Mouse (Mus musculus): ENCODE measurements around the gene Hist1h2ab. TPM values are rescaled to one million over a fixed set of nuclear protein-coding genes. Genes with fewer than 3 reads are reported as not detected.
"Not testable (repeated sequence)": the region's sequence is repeated elsewhere in the genome, so short reads cannot be mapped to it uniquely, and the experiment has no call there.

The Hist1h2ab gene
- polyA plus RNA-seq, 1 experiment from 2014 or later = 7.4 TPM

DNA sequence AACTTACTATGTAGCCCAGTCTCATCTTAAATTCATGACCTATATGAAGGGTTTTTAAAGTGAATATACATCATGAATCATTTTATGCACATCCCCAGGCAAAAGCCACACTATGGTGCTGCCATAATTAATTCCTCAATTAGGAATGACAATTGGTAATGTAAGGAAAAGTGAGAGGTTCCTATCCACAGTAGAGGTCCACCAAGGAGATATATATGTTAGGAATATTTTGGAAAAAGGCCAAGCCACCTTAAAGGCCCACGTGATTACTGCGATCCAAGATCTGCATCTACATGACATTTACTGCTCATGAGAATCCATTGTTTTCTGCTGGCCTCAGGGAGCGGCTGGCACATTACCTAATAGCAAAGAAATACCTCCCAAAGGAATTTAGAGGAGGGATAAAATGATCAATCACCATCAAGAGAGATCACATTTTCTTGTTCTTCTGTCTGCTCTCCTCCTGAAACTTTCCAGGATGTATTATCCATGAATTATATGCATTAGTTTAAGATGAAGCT, 8.4 kb downstream of the Hist1h2ab start:
- no peaks in the 10 kb centered on the region for H3K36me3 ChIP-seq
- H3K4me2 ChIP-seq = no peak overlapping the region; the same call in 1 of the 2 replicates
- peaks cover 32% of the 10 kb centered on the region for H3K4me1 ChIP-seq (replicated peaks)
- no peaks in the 10 kb centered on the region for H3K27me3 ChIP-seq
- no peaks in the 10 kb centered on the region for H3K9me3 ChIP-seq
- no peak overlapping the region for H3K4me3 ChIP-seq
- ATAC-seq (ENCODE audit: low FRiP score, low read depth) = no peak
- H3K27ac ChIP-seq (replicated peaks) = no peak overlapping the region
- no peak overlapping the region for H3K9ac ChIP-seq
- WGBS = 61% methylated on average over 3 of the region's 3 CpGs

DNA sequence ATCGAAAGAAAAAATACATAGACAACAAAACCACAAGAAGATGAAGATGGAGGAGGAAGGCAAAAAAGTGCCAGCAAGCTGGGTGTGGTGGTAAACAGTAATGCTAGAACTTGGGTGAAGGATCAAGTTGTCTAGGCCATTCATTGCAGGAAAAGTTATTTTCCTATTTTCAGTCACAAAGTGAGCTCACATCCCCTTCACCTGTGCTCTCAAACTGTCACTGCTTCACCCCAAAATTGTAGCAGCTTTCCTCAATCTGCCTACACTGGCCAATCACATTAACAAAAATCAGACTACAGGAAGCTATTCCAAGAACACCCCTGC, 9.0 kb downstream of the Hist1h2ab start:
- H3K4me3 ChIP-seq = peak overlapping the region; percentile 56
- no peak for ATAC-seq (ENCODE audit: low FRiP score, low read depth)
- H3K9me3 ChIP-seq = no peaks in the 10 kb centered on the region
- H3K27me3 ChIP-seq = no peaks in the 10 kb centered on the region
- H3K4me2 ChIP-seq = peak overlapping the region; percentile 87
- 71% methylated on average over 1 of the region's 1 CpGs for WGBS
- H3K36me3 ChIP-seq = no peaks in the 10 kb centered on the region
- H3K9ac ChIP-seq = peak overlapping the region; percentile 50; the same call in 1 of the 2 replicates
- peaks cover 37% of the 10 kb centered on the region for H3K4me1 ChIP-seq (replicated peaks)
- peak overlapping the region; percentile 87; the same call in 1 of the 2 replicates for H3K27ac ChIP-seq (replicated peaks)

DNA sequence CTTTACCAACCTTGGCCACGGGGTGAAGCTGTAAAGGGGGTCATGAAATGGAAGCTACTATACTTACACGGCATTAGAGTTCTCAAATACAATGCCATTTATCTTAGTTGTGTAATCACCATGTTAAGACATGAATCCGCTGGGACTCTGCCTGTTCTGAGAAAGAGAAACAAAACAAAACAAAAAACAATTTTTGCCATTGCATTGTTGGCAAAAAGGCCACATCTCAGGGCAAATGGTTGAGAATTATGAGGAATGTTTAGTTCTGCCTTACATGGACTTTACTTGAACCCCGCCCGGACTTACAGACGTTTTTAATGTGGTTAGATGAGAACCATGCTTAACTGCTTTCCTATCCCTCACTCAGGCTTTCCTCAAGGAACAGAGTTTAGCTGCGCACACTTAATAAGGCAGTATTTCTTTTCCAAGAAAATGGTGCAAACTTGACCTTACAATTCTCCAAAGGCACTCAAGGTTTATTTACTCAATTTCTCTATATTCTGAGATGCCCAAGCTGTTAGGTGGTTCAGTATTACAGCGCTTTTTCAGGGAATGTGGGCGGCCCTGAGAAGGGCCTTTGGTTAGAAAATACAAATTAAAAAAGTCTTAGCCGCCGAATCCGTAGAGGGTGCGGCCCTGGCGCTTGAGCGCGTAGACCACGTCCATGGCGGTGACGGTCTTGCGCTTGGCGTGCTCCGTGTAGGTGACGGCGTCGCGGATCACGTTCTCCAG, 9.5 kb downstream of the Hist1h2ab start:
- Histone ChIP-seq H3K9me3 (no peaks in the 10 kb centered on the region), H3K27me3 (no peaks in the 10 kb centered on the region), H3K4me3 (peak overlapping the region; percentile 56), H3K4me2 (peak overlapping the region; percentile 87), H3K36me3 (no peaks in the 10 kb centered on the region), H3K27ac (replicated peaks) (peak overlapping the region; percentile 87), H3K4me1 (replicated peaks) (peaks cover 37% of the 10 kb centered on the region), H3K9ac (peak overlapping the region; percentile 50)
- 2% methylated on average over 22 of the region's 27 CpGs for WGBS
- peak; percentile 21; the same call in 1 of the 2 replicates for ATAC-seq (ENCODE audit: low FRiP score, low read depth)

DNA sequence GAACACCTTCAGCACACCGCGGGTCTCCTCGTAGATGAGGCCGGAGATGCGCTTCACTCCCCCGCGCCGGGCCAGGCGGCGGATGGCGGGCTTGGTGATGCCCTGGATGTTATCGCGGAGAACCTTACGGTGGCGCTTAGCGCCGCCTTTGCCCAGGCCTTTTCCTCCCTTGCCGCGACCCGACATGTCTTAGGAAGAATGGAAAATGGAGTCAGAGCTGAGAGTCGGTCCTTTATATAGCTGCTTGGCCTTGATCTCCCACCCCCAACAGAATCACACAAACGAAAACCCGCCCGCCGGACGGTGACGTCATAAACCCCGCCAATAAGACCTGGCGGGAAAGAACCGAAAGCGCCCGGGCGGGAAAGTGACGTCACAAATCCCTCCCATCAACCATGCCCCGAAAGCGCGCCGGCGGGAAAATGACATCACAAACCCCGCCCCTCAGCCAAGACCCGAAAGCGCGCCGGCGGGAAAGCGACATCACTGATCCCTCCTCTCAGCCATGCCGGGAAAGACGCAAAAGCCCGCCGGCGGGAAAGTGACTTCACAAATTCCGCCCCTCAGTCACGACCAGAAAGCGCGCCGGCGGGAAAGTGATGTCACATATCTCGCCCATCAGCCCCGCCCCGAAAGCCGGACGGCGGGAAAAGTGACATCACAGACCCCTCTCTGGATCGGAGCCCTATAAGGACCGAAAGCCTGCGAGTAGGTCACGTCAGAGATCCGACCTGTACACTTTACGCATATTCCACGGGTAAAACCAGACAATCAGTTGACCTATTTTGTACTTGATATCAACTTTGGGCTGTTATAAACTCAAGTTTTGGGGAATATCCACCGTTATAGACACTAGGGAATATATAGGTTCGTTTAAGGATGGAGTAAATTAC, 10.3 kb downstream of the Hist1h2ab start, which contains the start of gene Hist1h4a:
Hist1h4a (minus strand) TSS at position 259 of the 893 bp plus-strand sequence.
- Histone ChIP-seq H3K9me3 (no peaks in the 10 kb centered on the region), H3K4me2 (peak within 1 kb of the TSS; percentile 87), H3K9ac (peak within 1 kb of the TSS; percentile 50), H3K4me3 (peak within 1 kb of the TSS; percentile 56), H3K27ac (replicated peaks) (peak within 1 kb of the TSS; percentile 87), H3K27me3 (no peaks in the 10 kb centered on the region), H3K36me3 (no peaks in the 10 kb centered on the region), H3K4me1 (replicated peaks) (peaks cover 37% of the 10 kb centered on the region)
- WGBS = under 1% methylated on average over 68 of the region's 72 CpGs
- ATAC-seq (ENCODE audit: low FRiP score, low read depth) = peak; percentile 84

DNA sequence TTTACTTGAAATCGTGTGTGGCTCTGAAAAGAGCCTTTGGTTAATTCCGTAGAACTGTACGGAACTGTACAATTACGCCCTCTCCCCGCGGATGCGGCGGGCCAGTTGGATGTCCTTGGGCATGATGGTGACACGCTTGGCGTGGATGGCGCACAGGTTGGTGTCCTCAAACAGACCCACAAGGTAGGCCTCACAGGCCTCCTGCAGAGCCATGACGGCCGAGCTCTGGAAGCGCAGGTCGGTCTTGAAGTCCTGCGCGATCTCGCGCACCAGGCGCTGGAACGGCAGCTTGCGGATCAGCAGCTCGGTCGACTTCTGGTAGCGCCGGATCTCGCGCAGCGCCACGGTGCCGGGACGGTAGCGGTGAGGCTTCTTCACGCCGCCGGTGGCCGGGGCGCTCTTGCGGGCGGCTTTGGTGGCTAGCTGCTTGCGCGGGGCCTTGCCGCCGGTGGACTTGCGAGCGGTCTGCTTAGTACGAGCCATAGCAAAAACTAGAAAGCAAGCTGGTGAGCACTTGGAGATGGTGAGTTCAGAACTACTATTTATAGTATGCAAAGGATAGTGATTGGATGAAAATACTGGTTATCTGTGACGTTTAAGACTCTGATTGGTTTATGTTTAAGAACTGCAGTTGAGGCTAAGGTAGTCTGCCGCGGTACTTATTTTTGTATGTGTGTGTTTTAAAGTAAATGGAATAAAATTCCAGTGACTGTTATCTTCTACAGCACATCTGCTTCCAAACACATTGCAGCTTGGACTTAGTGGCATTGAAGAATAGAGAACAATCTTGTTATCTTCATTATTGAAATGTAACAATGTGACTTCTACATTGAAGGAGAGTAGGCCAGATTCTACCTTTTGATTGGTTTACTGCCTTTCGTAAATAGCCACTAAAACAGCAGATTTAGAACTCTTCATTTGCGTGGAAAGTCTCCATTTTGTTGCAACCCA, 11.2 kb downstream of the Hist1h2ab start, which contains the start of gene Hist1h3a:
Hist1h3a (minus strand) TSS at position 516 of the 951 bp plus-strand sequence.
- peak; percentile 72 for ATAC-seq (ENCODE audit: low FRiP score, low read depth)
- H3K4me2 ChIP-seq = peak within 1 kb of the TSS; percentile 87
- WGBS = under 1% methylated on average over 36 of the region's 52 CpGs
- H3K27me3 ChIP-seq, H3K36me3 ChIP-seq, H3K9me3 ChIP-seq: not testable (repeated sequence)
- H3K27ac ChIP-seq (replicated peaks) = peak within 1 kb of the TSS; percentile 87
- H3K9ac ChIP-seq = peak within 1 kb of the TSS; percentile 35
- H3K4me1 ChIP-seq (replicated peaks) = peaks cover 36% of the 10 kb centered on the region
- H3K4me3 ChIP-seq = peak within 1 kb of the TSS; percentile 56

DNA sequence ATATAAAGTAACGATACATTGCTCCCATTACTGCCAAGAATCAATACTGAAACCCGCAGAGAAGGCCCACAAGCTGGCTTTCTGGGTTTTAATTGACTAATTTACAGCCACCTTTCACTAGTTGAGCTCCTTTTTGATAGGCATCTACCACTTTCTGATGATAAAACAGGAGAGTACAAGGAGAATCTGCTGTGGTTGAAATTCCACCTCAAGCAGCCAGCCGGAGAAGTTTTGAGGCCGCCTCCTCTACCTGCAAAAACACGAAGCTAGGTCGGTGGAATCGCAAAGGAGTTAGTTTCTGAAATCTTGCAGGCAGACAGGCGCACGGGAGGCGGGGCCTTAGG, 12.3 kb downstream of the Hist1h2ab start:
- no peaks in the 10 kb centered on the region for H3K36me3 ChIP-seq
- peak overlapping the region; percentile 87 for H3K27ac ChIP-seq (replicated peaks)
- H3K4me3 ChIP-seq = peak overlapping the region; percentile 56
- H3K9me3 ChIP-seq = no peaks in the 10 kb centered on the region
- peaks cover 31% of the 10 kb centered on the region for H3K4me1 ChIP-seq (replicated peaks)
- peak overlapping the region; percentile 87 for H3K4me2 ChIP-seq
- ATAC-seq (ENCODE audit: low FRiP score, low read depth) = no peak
- under 1% methylated on average over 10 of the region's 10 CpGs for WGBS
- H3K27me3 ChIP-seq = no peaks in the 10 kb centered on the region
- no peak overlapping the region for H3K9ac ChIP-seq

DNA sequence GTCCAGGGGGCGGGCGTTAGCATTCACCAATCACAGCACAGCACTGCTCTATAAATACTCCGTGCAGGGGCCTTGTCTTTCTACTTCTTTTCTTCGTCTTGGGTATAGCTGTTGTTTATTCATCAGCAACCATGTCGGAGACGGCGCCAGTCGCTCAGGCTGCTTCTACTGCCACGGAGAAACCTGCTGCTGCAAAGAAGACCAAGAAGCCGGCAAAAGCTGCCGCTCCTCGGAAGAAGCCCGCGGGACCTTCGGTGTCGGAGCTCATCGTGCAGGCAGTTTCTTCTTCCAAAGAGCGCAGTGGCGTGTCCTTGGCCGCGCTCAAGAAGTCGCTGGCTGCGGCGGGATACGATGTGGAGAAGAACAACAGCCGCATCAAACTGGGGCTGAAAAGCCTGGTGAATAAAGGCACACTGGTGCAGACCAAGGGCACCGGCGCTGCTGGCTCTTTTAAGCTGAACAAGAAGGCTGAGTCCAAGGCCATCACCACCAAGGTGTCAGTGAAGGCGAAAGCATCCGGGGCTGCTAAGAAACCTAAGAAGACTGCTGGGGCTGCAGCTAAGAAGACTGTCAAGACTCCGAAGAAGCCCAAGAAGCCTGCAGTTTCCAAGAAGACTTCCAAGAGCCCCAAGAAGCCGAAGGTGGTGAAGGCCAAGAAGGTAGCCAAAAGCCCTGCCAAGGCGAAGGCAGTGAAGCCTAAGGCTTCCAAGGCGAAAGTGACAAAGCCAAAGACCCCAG, 12.8 kb downstream of the Hist1h2ab start, which contains the start of gene Hist1h1a:
Hist1h1a (plus strand) TSS at position 81 of the 738 bp plus-strand sequence.
- Histone ChIP-seq H3K36me3 (no peaks in the 10 kb centered on the region), H3K4me2 (peak within 1 kb of the TSS; percentile 87), H3K27me3 (no peaks in the 10 kb centered on the region), H3K27ac (replicated peaks) (peak within 1 kb of the TSS; percentile 87), H3K9ac (peak within 1 kb of the TSS; percentile 61), H3K4me3 (peak within 1 kb of the TSS; percentile 56), H3K9me3 (no peaks in the 10 kb centered on the region), H3K4me1 (replicated peaks) (peaks cover 31% of the 10 kb centered on the region)
- 3% methylated on average over 34 of the region's 34 CpGs for WGBS
- ATAC-seq (ENCODE audit: low FRiP score, low read depth) = peak; percentile 82

DNA sequence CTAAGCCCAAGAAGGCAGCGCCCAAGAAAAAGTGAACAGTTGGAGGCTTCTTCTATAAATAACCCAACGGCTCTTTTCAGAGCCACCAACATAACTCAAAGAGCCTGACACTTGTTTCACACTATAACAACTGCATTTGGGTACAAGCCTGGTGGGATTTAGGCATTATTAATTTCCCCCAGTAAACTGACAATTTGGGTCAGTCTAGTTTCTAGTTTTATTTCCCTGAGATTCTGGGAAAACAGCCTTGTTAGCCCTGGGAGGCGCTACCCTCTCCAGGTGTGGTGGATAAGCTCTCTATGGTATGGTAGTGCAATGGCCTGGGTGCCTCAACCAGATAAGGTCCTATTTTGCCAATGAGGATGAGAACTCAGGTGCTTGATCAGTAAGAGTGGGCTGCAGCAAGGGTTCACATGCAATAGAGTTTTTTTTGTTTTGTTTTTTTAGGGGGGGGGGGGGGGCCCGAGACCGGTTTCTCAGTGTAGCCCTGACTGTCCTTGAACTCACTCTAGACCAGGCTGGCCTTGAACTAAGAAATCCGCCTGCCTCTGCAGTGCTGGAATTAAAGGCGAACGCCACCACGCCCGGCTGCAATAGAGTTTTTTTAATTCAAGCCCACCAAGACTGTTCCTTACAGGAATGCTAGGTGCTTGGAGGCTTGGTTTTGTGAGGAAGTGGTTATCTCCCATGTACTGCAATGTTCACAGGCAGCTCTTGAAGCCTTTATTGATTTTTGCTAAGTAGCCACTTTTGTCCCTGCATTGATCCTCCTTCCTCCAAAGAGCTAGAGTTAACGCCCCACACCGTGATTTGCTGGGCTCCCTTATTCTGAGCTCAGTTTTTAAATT, 13.6 kb downstream of the Hist1h2ab start:
- no peak for ATAC-seq (ENCODE audit: low FRiP score, low read depth)
- Histone ChIP-seq H3K4me3 (peak overlapping the region; percentile 56), H3K27me3 (no peaks in the 10 kb centered on the region), H3K36me3 (no peaks in the 10 kb centered on the region), H3K27ac (replicated peaks) (peak overlapping the region; percentile 87), H3K4me1 (replicated peaks) (peaks cover 31% of the 10 kb centered on the region), H3K9ac (peak overlapping the region; percentile 61; the same call in 1 of the 2 replicates), H3K4me2 (peak overlapping the region; percentile 87), H3K9me3 (no peaks in the 10 kb centered on the region)
- WGBS = 35% methylated on average over 12 of the region's 12 CpGs

DNA sequence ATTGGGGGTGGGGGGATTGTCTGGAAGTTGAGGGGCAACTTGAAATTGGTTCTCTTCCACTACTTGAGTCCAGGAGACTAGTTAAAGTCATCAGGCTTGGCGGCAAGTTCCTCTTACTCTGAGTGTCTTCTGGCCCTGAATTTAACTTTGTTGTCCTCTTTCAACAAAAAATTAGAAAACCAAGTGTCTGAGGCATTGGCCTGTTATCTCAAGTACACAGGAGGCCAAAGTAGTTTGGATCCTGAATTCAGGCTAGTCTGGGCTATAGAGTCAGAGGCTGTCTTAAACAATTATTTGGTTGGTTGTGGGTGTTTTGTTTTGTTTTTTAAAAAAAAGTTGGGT, 14.2 kb downstream of the Hist1h2ab start:
- Histone ChIP-seq H3K36me3 (no peaks in the 10 kb centered on the region), H3K4me2 (no peak overlapping the region), H3K4me3 (no peak overlapping the region), H3K4me1 (replicated peaks) (peaks cover 26% of the 10 kb centered on the region), H3K27ac (replicated peaks) (no peak overlapping the region), H3K27me3 (no peaks in the 10 kb centered on the region), H3K9me3 (no peaks in the 10 kb centered on the region), H3K9ac (no peak overlapping the region)
- no peak for ATAC-seq (ENCODE audit: low FRiP score, low read depth)
- 74% methylated on average over 1 of the region's 1 CpGs for WGBS

DNA sequence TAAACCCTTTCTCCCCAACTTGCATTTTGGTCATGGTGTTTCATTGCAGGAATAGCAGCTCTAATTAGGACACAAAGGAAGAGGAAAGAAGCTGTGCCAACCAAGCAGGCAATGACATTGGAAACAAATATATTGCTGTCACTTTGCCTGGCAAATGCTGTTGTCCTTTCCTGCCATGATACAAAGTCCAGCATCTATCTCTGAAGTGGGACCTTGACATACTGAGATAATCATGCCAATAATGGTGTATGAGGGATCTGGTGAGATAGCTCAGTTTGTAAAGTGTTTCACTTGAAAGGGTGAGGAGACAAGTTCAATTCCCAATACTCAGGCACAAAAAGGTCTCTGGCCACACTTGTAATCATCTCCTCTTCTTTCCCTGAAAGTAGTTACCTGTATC, 15.8 kb downstream of the Hist1h2ab start:
- no peak for ATAC-seq (ENCODE audit: low FRiP score, low read depth)
- no peaks in the 10 kb centered on the region for H3K36me3 ChIP-seq
- no peak overlapping the region for H3K27ac ChIP-seq (replicated peaks)
- no peak overlapping the region for H3K4me2 ChIP-seq
- no peak overlapping the region for H3K9ac ChIP-seq
- H3K27me3 ChIP-seq = no peaks in the 10 kb centered on the region
- no peaks in the 10 kb centered on the region for H3K9me3 ChIP-seq
- H3K4me1 ChIP-seq (replicated peaks) = peaks cover 17% of the 10 kb centered on the region
- no peak overlapping the region for H3K4me3 ChIP-seq
